8 mouse cellular contexts compared by ENCODE assay signal in genomic region chr11:90370367-90370766, GRCm38 (mm10). TPM values are rescaled to one million over a fixed set of nuclear protein-coding genes. Genes with fewer than 3 reads are reported as not detected.
DNase-seq lines count a peak whose midpoint lies in the region; ATAC-seq and TF ChIP-seq lines count a peak whose summit lies in the region.

No protein-coding gene starts in this region.

- peaks cover 39% of the 10 kb centered on the region for H3K4me1 ChIP-seq in heart, postnatal 0 days (ENCODE audit: control insufficient read depth, insufficient read depth)
- H3K4me1 ChIP-seq in embryonic facial prominence, embryonic 12.5 days = peaks cover 40% of the 10 kb centered on the region
- H3K4me1 ChIP-seq in hindbrain, embryonic 11.5 days (replicated peaks; ENCODE audit: control insufficient read depth, insufficient read depth, low read length) = no peaks in the 10 kb centered on the region
- peaks cover 31% of the 10 kb centered on the region for H3K4me1 ChIP-seq in midbrain, embryonic 13.5 days (replicated peaks)

- WGBS in heart, postnatal 0 days = 57% methylated on average over 11 of the region's 11 CpGs
- WGBS in embryonic facial prominence, embryonic 12.5 days = 31% methylated on average over 11 of the region's 11 CpGs
- 35% methylated on average over 11 of the region's 11 CpGs for WGBS in hindbrain, embryonic 11.5 days
- 20% methylated on average over 11 of the region's 11 CpGs for WGBS in midbrain, embryonic 13.5 days

- no peak for DNase-seq in heart, postnatal 0 days (ENCODE audit: low spot score)
- DNase-seq in heart, postnatal 10 days = no peak
- DNase-seq in hindbrain, embryonic 11.5 days (ENCODE audit: low spot score) = no peak
- no peak for DNase-seq in thymus, postnatal 4 days
- no peak for DNase-seq in layer of hippocampus, adult 11-12 months (ENCODE audit: low spot score)
- no peak for DNase-seq in cerebellum, adult 9-10 months

- H3K4me3 ChIP-seq in heart, postnatal 0 days (ENCODE audit: low read depth, low read length) = no peak overlapping the region
- H3K4me3 ChIP-seq in embryonic facial prominence, embryonic 12.5 days = no peak overlapping the region
- H3K4me3 ChIP-seq in hindbrain, embryonic 11.5 days (ENCODE audit: low read depth, low read length) = no peak overlapping the region
- H3K4me3 ChIP-seq in midbrain, embryonic 13.5 days (replicated peaks) = peak overlapping the region; percentile 6; the same call in 1 of the 2 replicates

- H3K36me3 ChIP-seq in heart, postnatal 0 days (replicated peaks; ENCODE audit: control insufficient read depth, insufficient read depth, low read length) = no peaks in the 10 kb centered on the region
- no peaks in the 10 kb centered on the region for H3K36me3 ChIP-seq in embryonic facial prominence, embryonic 12.5 days
- no peaks in the 10 kb centered on the region for H3K36me3 ChIP-seq in hindbrain, embryonic 11.5 days (ENCODE audit: control insufficient read depth, insufficient read depth, low read length)
- H3K36me3 ChIP-seq in midbrain, embryonic 13.5 days = no peaks in the 10 kb centered on the region

- no peaks in the 10 kb centered on the region for H3K9me3 ChIP-seq in heart, postnatal 0 days (replicated peaks; ENCODE audit: control insufficient read depth, low read length)
- H3K9me3 ChIP-seq in embryonic facial prominence, embryonic 12.5 days = no peaks in the 10 kb centered on the region
- H3K9me3 ChIP-seq in hindbrain, embryonic 11.5 days (ENCODE audit: control insufficient read depth, low read length) = no peaks in the 10 kb centered on the region
- H3K9me3 ChIP-seq in midbrain, embryonic 13.5 days = no peaks in the 10 kb centered on the region

- ATAC-seq in heart, postnatal 0 days (ENCODE audit: insufficient read depth, low read depth) = no peak
- ATAC-seq in embryonic facial prominence, embryonic 12.5 days (ENCODE audit: insufficient number of reproducible peaks, insufficient read depth, low FRiP score, low TSS enrichment) = no peak
- ATAC-seq in hindbrain, embryonic 11.5 days (ENCODE audit: low FRiP score) = no peak
- ATAC-seq in midbrain, embryonic 13.5 days = 0 out of 2 replicates have a peak, but pooled peaks have one; percentile 6

- peak overlapping the region; percentile 95 for H3K27ac ChIP-seq in heart, postnatal 0 days (ENCODE audit: low read depth)
- H3K27ac ChIP-seq in embryonic facial prominence, embryonic 12.5 days = peak overlapping the region; percentile 92
- no peak overlapping the region for H3K27ac ChIP-seq in hindbrain, embryonic 11.5 days (ENCODE audit: low read depth, low read length)
- H3K27ac ChIP-seq in midbrain, embryonic 13.5 days = peak overlapping the region; percentile 74; the same call in 1 of the 2 replicates

- TF ChIP-seq EP300 in heart, postnatal 0 days (IDR thresholded peaks at IDR 0.05; ENCODE audit: low read depth) = no peak

- no peak for TF ChIP-seq CTCF in heart, postnatal 0 days (IDR thresholded peaks at IDR 0.05; ENCODE audit: low read depth)

- peak overlapping the region; percentile 45; the same call in 1 of the 2 replicates for H3K4me2 ChIP-seq in heart, postnatal 0 days (ENCODE audit: low read depth, low read length)
- H3K4me2 ChIP-seq in embryonic facial prominence, embryonic 12.5 days (replicated peaks) = peak overlapping the region; percentile 27; the same call in 1 of the 2 replicates
- peak overlapping the region; percentile 25; the same call in 1 of the 2 replicates for H3K4me2 ChIP-seq in hindbrain, embryonic 11.5 days (replicated peaks; ENCODE audit: low read depth, low read length)
- H3K4me2 ChIP-seq in midbrain, embryonic 13.5 days (replicated peaks) = peak overlapping the region; percentile 46

- intact Hi-C loops in heart, postnatal 10 days (cut with DNase I) = no loop called here

- 0 out of 2 replicates have a peak overlapping the region, but pooled peaks have one; percentile 6 for H3K9ac ChIP-seq in heart, postnatal 0 days (replicated peaks; ENCODE audit: low read depth, low read length)
- H3K9ac ChIP-seq in embryonic facial prominence, embryonic 12.5 days = no peak overlapping the region
- peak overlapping the region; percentile 42 for H3K9ac ChIP-seq in hindbrain, embryonic 11.5 days (ENCODE audit: low read depth, low read length)
- peak overlapping the region; percentile 17; the same call in 1 of the 2 replicates for H3K9ac ChIP-seq in midbrain, embryonic 13.5 days (replicated peaks)

- H3K27me3 ChIP-seq in heart, postnatal 0 days (ENCODE audit: control insufficient read depth, insufficient read depth, low read length) = no peaks in the 10 kb centered on the region
- H3K27me3 ChIP-seq in embryonic facial prominence, embryonic 12.5 days = no peaks in the 10 kb centered on the region
- H3K27me3 ChIP-seq in hindbrain, embryonic 11.5 days (ENCODE audit: control insufficient read depth, insufficient read depth, low read length) = no peaks in the 10 kb centered on the region; the same call in 1 of the 2 replicates
- H3K27me3 ChIP-seq in midbrain, embryonic 13.5 days = 0 out of 2 replicates have a peak, but pooled peaks cover 13% of the 10 kb centered on the region

RNA-seq across cellular contexts. Expression of gene Hlf, which starts 20.3 kb away (rescaled TPM):
- total RNA-seq in heart, postnatal 0 days (2014; rRNA removed; ENCODE audit: low replicate concordance) = 5.4 and 7.6 TPM in 2 replicates
- 6.8 and 7.0 TPM in 2 replicates for polyA plus RNA-seq in heart, postnatal 0 days (2015; fragmentation: Nextera tagmentation; extraction: Ambion mirVana)
- 10 to 100 TPM; 15.7 to 22.1 TPM for total RNA-seq in heart, postnatal 10 days (2021)
- polyA plus RNA-seq in embryonic facial prominence, embryonic 12.5 days (2016; fragmentation: Nextera tagmentation; extraction: Ambion mirVana) = 3.7 TPM in 2 replicates
- polyA plus RNA-seq in hindbrain, embryonic 11.5 days (2014; fragmentation: Nextera tagmentation; extraction: Ambion mirVana) = 1.2 and 1.4 TPM in 2 replicates
- 4.1 and 4.4 TPM in 2 replicates for polyA plus RNA-seq in midbrain, embryonic 13.5 days (2015; fragmentation: Nextera tagmentation; extraction: Ambion mirVana)
